Mouse (Mus musculus) mesoderm, embryonic 11.5 days (tissue): ENCODE data around the gene Sigirr.

Experiments
- DNase-seq: peaks from one replicate; pipeline ENCODE4 v3.0.0-alpha.2; 2012; ENCODE audit warnings: low read depth, low spot score

Gene Sigirr

DNA sequence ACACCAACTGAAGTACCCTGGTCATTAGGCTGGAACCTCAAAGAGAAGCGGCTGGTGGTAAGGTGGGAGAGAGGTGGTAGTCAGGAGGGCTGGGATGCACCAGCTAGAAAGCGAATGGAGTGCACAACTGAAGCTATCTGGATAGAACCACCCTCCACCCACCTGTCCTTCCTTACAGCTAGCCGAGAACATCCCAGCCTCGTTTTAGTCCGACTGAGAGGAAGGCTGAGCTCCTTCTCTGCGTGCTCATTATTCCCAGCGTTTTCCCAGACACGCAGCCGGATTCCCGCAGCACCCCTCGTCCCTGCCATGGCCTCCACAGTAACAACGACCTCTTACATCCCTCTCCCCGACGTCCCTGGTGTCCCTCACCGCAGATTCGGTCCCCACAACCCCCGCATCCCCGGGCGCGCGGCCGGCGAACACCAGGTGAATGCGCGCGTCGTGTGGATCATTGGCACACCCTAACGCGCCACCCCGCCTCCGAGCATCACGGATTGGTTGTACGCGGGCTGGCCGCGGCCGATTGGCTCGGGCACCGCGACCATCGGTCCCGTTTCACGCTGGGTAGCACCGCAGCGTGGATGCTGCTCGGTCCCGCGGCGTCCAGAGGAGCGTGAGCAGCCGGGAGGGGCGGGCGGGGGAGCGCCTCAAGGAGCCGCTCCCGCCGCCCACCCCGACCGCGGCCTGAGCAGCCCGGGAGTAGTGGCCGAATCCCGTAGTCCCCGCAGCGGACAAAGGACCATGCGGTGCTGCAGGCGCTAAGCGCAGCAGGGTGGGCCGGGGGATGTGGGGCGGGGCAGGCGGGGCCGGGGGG lies 39.7 kb downstream of the Sigirr start, which contains the start of gene B4galnt4:
B4galnt4 (plus strand) TSS at position 679 of the 817 bp plus-strand sequence.
- DNase-seq, result peak; percentile 90

DNA sequence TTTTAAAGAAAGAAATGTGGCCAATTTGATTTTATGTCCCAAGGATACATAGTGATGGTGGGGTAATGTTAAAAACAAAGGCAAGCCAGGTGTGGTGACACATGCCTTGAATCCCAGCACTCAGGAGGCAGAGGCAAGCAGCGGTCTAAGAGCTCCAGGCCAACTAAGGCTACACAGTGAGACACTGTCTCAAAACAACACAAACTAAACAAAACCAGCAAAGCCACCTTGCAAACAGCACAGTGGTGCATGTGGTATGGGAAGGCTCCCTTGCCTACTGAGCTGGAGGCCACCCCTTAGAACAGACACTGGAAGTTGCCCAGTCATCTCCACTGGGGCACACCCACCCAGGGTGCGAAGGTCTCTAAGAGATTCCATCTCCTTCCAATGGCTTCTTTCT lies 40.4 kb downstream of the Sigirr start:
- no peak for DNase-seq

DNA sequence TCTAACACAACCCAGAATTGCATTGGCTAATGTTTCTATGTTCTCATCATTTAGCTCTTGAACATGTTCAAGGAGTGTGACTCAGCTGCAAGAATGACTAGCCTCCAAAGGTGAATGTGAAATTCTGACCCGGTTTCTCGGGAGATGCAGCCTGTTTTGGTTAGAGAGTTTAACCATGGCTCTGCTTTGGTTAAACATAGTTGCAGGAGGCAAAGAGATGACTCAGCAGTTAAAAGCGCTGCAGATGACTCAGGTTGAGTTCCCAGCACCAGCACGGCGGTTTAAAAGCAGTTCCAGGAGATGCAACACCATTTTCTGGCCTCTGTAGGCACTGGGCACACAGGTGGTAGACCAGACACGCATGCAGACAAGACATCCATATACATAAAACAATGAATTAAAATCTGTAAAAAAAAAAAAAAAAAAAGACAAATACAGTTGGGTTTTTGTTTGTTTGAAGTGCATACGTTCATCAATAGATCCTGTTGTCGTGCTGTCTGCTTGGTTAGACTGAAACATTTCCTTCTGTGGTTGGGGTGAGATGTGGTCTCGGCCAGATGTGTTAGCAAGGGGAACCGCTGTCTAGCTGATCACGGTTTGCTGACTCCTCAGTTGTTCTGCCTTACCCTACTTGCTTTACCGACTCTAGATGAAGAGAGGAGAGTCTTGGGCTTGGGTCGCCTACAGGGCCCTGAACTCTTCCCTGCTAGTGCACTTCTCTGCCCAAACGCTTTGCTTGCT lies 41.6 kb downstream of the Sigirr start:
- DNase-seq, result no peak

DNA sequence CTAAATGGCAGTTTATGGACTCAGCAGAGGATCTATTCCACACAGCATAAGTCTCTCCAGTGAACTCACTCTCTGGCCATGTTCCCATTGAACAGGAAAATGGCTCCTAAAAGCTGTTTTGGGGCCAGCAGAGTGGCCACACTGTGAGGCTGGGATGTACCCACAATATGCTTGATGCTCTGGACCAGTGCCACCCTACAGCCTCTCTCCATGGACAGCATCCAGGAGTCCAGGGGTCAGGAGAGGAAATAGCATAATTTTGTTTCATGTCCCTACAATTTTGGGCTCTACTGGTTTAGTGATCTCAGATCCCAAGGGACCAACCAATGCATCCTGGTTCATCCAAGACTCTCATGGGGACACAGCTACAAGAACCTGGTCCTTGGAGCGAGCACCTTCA lies 42.8 kb downstream of the Sigirr start:
- no peak for DNase-seq

DNA sequence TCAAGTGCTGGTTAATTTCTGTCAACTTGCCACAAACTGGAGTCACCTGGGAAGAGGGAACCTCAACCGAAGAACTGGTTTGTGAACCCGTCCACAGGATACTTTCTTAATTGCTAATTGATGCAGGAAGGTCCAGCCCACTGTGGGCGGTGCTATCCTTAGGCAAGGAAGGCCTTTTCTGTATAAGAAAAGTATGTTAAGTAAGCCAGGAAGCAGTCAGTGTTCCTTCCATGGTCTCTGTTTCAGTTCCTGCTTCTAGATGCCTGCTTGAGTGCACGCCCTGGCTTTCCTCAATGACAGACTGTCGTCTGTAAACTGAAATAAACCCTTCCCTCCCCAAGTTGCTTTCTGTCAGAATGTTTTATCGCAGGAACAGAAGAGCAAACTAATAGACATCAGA lies 43.4 kb downstream of the Sigirr start:
- no peak for DNase-seq

DNA sequence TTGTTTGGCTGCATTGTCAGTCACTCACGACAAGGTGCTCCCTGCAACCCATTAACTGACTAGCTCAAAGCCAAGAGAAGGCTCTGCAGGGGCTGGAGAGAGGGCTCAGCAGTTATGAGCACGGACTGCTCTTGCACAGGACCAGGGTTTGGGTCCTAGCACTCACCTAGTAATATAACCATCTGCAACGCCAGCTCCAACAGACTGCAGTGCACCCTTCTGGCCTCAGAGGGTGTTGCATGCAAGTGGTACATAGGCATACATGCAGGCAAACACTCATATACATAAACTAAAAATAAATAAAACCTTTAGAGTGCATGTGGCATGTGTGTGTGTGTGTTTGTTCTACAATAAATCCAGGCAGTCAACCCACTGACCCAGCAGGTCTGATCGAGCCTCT lies 44.6 kb downstream of the Sigirr start:
- DNase-seq, result no peak

DNA sequence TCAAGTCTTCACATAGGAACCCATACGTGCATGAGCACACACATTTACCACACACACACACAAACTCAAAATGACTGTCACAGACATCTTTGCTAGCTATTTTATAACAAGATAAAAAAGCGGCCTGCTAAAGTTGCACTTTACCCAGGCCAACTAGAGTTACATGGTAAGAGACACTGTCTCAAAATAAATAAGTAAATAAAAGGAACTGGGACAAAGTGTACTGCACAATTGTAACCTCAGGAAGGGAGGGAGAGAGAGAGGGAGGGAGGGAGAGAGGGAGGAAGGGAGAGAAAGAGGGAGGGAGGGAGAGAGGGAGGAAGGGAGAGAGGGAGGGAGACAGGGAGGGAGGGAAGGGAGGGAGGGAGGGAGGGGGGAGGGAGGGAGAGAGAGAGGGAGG lies 48.0 kb downstream of the Sigirr start:
- no peak for DNase-seq

DNA sequence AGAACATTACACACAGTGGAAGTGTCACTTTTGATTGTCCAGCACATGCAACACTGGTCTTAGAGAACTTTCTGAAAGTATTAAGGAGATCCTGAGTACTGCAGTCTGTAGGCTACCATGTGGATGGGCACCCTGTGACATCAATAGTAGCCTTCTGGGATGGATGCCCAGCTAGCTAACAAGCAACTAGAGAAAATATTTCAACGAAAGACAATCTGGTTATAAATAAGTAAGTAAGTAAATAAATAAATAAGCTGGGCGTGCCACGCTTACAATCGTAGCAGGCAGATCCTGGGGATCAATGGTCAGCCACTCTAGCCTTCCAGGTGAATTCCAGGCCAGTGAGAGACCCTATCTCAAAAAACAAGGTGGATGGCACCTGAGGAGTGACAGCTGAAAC lies 48.4 kb downstream of the Sigirr start:
- no peak for DNase-seq

DNA sequence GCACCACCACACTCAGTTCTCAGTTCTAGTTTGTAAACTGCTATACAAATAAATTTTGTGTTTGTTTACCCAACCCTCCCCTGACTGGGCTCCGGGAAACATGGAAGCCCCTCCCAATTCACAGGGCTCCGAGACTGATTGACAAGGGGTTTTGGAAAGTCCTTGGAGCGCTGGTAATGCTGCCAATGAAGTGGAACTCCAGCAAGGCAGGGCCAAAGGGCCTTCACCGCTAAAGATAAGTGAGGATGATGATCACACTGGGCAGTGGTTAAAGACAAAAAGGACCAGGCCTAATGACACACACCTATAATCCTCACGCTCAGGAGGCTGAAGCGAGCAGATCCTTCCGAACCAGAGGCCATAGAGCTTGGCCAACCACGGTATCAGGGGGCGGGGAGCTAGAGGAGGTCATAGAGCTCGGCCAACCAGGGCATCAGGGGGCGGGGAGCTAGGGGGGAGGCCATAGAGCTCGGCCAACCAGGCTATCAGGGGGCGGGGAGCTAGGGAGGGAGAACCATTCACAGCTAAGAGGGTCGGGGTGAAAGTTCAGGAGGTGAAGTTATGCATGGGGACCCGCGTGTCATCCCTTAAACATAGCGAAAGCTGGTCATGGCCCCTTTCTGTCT lies 49.2 kb downstream of the Sigirr start:
- no peak for DNase-seq

DNA sequence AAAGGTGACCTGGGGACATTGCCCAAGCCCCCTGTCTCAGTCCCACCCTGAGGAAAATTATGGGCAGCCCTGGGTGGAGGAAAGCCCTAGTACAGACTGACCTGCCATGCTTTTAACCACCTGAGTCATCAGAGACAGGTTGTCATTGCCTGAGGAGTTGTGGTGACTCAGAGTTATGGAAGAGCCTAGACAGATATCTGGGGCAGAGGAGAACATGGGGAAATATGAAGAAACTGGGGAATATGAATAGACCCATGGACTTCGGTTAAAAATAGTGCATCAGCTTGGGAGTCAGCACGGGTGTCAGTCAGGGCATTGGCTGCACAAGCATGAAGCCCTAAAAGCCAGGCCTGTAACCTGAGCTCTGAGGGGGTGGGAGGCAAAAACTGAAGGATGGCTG lies 51.0 kb downstream of the Sigirr start:
- no peak for DNase-seq

DNA sequence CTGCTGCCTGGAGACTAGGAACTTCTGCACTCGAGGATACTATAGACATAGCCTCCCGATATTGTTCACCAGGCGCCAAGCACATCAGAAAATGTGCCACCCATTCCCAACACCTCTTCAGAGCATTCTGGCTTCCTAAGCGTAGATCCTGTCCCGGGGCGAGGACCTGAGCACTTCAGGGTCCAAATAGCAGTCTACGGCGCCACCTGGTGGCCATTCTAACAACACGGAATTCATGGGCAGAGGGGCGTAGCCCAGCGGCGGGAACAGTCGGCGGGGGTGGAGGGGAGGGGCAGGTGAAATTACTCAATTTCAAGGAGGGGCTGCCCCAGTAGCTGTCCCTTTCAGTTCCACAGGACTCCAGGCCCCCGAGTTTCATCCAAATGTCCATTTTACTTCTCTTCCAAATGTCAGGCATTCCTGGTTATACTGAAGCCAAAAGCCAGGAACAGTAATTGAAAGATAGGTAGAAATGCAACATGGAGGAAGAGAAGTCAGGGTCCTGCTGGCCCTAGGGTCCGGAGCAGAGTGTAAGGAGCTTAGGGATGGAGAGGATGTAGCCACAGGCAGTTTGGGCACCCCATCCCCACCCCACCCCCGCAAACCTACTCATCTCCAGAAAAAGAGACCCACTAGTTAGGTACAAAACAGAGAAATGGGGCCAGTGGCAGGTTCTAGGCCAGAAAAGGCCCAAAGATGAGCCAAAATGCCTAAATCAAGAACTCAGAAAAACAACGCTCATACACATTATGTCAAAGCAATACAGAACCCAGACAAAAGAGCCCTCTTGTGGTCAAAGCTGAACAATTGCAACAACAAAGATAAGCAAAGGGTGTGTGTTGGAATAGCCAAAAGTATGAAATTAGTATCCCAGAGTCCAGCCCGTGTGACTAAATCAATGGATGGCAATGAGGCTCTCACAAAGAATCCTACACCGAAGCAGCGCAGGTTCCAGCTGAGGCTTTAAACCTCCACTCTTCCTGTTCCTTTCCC lies 51.9 kb downstream of the Sigirr start:
- DNase-seq, result peak; percentile 96

DNA sequence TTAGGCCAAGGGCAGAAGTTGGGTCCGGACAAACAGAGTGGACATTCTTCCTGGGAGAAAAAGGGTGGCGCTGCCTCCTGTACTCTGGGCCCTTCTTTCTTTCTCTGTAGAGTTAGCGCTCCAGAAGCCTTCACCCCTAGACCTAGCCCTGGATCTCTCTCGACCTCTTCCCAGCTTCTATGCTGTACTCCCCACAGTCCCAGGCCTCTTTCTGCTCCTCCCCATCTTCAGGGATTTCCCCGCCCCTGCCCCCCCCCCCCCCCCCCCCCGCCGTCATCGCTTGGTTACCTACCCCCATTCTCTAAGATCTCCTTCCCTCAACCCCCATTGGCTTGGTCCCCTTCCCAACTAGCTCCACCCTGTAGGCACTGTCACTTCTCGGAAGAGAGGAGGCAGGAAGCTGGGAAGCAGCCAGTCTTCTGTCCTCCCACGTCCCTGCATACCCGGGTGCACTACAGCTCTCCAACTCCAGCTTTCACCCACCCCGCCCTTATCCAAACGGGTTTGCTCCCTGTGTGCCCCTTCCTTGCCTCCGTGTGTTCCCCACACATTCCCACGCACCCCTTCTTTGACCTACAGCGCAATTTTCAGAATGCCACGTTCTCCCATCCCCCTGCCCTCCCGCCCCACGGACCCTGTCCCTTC lies 52.7 kb downstream of the Sigirr start:
- peak; percentile 48 for DNase-seq

DNA sequence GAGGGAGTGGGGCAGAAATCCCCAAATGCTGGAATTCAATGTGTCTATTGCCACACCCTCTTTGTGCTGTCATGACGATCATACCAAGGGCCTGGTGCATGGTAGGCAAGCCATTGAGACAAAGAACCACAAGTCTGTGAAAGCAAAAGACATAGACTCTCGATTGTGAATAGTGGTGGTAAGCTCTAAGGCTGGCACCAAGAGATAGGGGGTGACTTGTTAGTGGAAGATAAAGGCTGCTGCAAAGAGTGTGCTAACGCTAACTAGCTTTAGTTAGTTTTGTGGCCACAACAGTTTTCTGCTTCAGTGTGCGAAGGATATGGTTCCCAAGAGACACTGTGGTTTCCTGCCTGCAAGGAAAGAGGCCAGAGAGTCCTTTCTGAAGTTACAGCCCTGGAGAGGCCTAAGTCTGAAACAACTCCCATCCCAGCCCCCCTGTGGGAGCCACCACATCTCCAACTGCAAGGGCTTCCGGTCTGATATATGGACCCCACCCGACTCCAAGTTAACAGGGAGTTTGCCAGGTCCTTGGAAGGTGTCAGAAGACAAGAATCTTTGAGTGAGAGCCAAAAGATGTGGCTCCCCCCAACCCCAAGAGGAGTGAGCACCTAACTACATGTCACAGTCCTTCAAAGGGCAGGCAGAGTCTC lies 53.3 kb downstream of the Sigirr start:
- no peak for DNase-seq

DNA sequence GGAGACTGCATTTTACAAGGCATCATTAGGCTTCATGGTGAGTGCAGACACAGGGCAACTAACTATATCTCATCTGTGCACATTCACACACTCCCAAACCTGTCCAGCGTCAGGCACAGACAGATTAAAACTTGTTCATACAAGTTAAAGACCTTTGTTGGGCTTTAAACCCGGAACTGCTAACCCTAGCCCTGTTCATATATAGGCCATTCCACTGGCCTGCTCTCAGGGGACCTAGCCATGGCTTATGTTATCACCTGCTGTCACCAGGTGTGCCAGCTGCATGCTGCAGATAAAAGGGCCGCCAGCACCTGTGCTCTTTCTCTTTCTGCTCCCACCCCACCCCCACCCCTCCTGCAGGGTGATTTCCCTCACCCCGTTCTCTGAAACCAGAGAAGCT lies 57.8 kb downstream of the Sigirr start:
- no peak for DNase-seq

DNA sequence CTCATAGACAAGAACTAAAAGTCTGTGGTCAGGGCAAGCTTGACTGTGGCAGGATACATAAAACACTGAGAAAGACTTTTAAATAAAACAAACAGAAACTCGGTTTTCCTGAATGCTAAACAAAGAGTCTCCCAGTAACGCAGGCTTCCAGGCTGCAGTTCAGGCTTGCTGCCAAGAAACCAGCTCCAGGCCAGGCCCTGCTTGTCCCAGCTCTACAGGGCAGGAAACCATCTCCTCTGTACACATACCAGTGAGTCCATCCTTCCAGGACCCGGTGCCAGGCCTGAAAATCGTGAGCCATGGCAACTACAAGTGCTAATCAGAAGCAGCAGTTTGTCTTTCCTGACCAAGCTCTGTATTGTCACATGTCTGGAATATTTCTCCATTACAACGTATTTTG lies 58.7 kb downstream of the Sigirr start:
- peak; percentile 19 for DNase-seq
